Mouse (Mus musculus) kidney, postnatal 10 days (tissue): ENCODE measurements at regions not wholly inside any gene's neighbourhood (a gene's known extent, or its start where the extent isn't known, plus 50 kb on each side); places are given as distances from the start of the nearest gene placed in this dataset.
"Not testable (repeated sequence)": the region's sequence is repeated elsewhere in the genome, so short reads cannot be mapped to it uniquely, and the experiment has no call there.

Experiments
- DNase-seq: peaks from one replicate; pipeline ENCODE4 v3.0.0; 2021; ENCODE audit warnings: mixed read lengths

GRCm38 (mm10) chr9:43857988-43858387 lies 114.2 kb downstream of the Nectin1 start:
- no peak for DNase-seq

GRCm38 (mm10) chr9:43858761-43859160 lies 115.0 kb downstream of the Nectin1 start:
- DNase-seq = no peak

GRCm38 (mm10) chr9:43860264-43860663 lies 116.5 kb downstream of the Nectin1 start:
- no peak for DNase-seq

GRCm38 (mm10) chr9:43861375-43861774 lies 117.6 kb downstream of the Nectin1 start:
- DNase-seq = no peak

GRCm38 (mm10) chr9:43862034-43862433 lies 118.2 kb downstream of the Nectin1 start:
- not testable (repeated sequence) for DNase-seq

GRCm38 (mm10) chr9:43863609-43864397 lies 120.0 kb downstream of the Nectin1 start:
- peak; percentile 51 for DNase-seq

- no peak for DNase-seq
Observed at GRCm38 (mm10) chr9:43866802-43867201, 123.0 kb downstream of the Nectin1 start.

GRCm38 (mm10) chr9:43873841-43874240 lies 130.1 kb downstream of the Nectin1 start:
- DNase-seq = no peak

GRCm38 (mm10) chr9:43874332-43874731 lies 130.5 kb downstream of the Nectin1 start:
- no peak for DNase-seq

- DNase-seq = no peak
Observed at GRCm38 (mm10) chr9:43879220-43879968, 135.6 kb downstream of the Nectin1 start.

- DNase-seq = no peak
Observed at GRCm38 (mm10) chr9:43879969-43880396, 136.2 kb downstream of the Nectin1 start.

GRCm38 (mm10) chr9:43893086-43893485 lies 149.3 kb downstream of the Nectin1 start:
- DNase-seq = no peak

- DNase-seq = no peak
Observed at GRCm38 (mm10) chr9:43899239-43899638, 143.9 kb upstream of the Thy1 start.

GRCm38 (mm10) chr9:43908325-43908724 lies 134.9 kb upstream of the Thy1 start:
- DNase-seq = no peak

GRCm38 (mm10) chr9:43915015-43915414 lies 128.2 kb upstream of the Thy1 start:
- DNase-seq = peak; percentile 54

GRCm38 (mm10) chr9:43917467-43917866 lies 125.7 kb upstream of the Thy1 start:
- no peak for DNase-seq

GRCm38 (mm10) chr9:43919010-43919409 lies 124.2 kb upstream of the Thy1 start:
- DNase-seq = no peak

GRCm38 (mm10) chr9:43920053-43920754 lies 123.0 kb upstream of the Thy1 start:
- DNase-seq = peak; percentile 88

- DNase-seq = no peak
Observed at GRCm38 (mm10) chr9:43922231-43922630, 121.0 kb upstream of the Thy1 start.

GRCm38 (mm10) chr9:43923088-43923487 lies 120.1 kb upstream of the Thy1 start:
- DNase-seq = no peak

- DNase-seq = peak; percentile 47
Observed at GRCm38 (mm10) chr9:43924795-43925194, 118.4 kb upstream of the Thy1 start.

GRCm38 (mm10) chr9:43929312-43930036 lies 113.7 kb upstream of the Thy1 start:
- peak; percentile 50 for DNase-seq

- no peak for DNase-seq
Observed at GRCm38 (mm10) chr9:43930037-43930404, 113.2 kb upstream of the Thy1 start.
